Mouse (Mus musculus) embryonic fibroblast, embryonic 13.5 days (primary cell): ENCODE measurements around the gene Sec13.

ENCODE experiments used
- CTCF ChIP-seq: IDR thresholded peaks from 2 replicates; pipeline ENCODE4 v1.5.1; 2011; ENCODE audit warnings: mild to moderate bottlenecking, control low read depth, low read length, moderate library complexity, borderline replicate concordance; ENCODE audit not compliant: insufficient read depth
- POLR2A ChIP-seq: IDR thresholded peaks from 2 replicates; pipeline ENCODE4 v1.6.1; 2011; ENCODE audit warnings: low read depth, mild to moderate bottlenecking, control low read depth, low read length, moderate library complexity

GRCm38 (mm10) chr6:113719878-113720277 is 20.7 kb downstream of the Sec13 start, which contains the start of gene Ghrl:
- TF ChIP-seq POLR2A (no peak), CTCF (no peak)
